Mouse (Mus musculus) cortical plate, adult 2 months (tissue): ENCODE results near the gene Zscan22. TPM values are rescaled to one million over a fixed set of nuclear protein-coding genes. Genes with fewer than 3 reads are reported as not detected.
"Not testable (repeated sequence)": the region's sequence is repeated elsewhere in the genome, so short reads cannot be mapped to it uniquely, and the experiment has no call there.

Experiments used
- H3K27ac ChIP-seq: fragments of 200-500 bp; 2 replicates; pipeline ENCODE4 v1.5.1; 2012; ENCODE audit warnings: low read length, control low read depth, inconsistent platforms; ENCODE audit not compliant: insufficient read depth
- H3K4me1 ChIP-seq: fragments of 200-500 bp; 2 replicates; pipeline ENCODE4 v1.6.1; 2011; ENCODE audit warnings: low read length; ENCODE audit not compliant: control insufficient read depth, insufficient read depth
- H3K4me3 ChIP-seq: fragments of 200-500 bp; 2 replicates; pipeline ENCODE4 v1.5.1; 2011; ENCODE audit warnings: mild to moderate bottlenecking, low read length, control low read depth; ENCODE audit not compliant: insufficient read depth
- CTCF ChIP-seq: fragments of 200-500 bp; IDR thresholded peaks from 2 replicates; pipeline ENCODE4 v1.5.1; 2011; ENCODE audit warnings: mild to moderate bottlenecking, control low read depth, low read length; ENCODE audit not compliant: insufficient read depth; ENCODE audit errors: extremely low read depth
- POLR2A ChIP-seq: fragments of 200-500 bp; IDR thresholded peaks from 2 replicates; pipeline ENCODE4 v1.6.1; 2011; ENCODE audit warnings: mild to moderate bottlenecking, low read length, control low read depth; ENCODE audit not compliant: insufficient read depth; ENCODE audit errors: extremely low read depth
- polyA plus RNA-seq: library from polyadenylated mRNA; depleted of rRNA; stranded (reverse); fragments of >200 nt; gene quantifications from 2 replicates; pipeline ENCODE4 v1.2.3, GENCODE M21; 2012

Zscan22 gene
- polyA plus RNA-seq, 1 experiment: 12.7 TPM

DNA sequence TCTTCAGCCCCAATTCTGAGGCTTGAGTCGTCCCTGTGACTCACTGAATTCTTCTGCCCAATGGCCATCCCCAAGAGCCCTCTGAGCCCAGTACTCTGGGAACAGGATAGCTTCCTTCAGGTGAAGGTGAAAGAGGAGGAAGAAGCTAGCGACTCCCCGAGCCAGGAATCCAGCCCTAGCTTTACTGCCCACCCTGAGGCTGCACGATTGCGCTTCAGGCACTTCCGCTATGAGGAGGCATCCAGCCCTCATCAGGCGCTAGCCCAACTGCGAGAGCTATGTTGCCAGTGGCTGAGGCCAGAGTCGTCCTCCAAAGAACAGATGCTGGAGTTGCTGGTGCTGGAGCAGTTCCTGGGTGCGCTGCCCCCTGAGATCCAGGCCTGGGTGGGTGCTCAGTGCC is 6.0 kb downstream of the Zscan22 start:
- Histone ChIP-seq H3K4me3 (no peak overlapping the region), H3K27ac (no peak overlapping the region), H3K4me1 (no peaks in the 10 kb centered on the region)
- TF ChIP-seq CTCF (no peak), POLR2A (no peak)

DNA sequence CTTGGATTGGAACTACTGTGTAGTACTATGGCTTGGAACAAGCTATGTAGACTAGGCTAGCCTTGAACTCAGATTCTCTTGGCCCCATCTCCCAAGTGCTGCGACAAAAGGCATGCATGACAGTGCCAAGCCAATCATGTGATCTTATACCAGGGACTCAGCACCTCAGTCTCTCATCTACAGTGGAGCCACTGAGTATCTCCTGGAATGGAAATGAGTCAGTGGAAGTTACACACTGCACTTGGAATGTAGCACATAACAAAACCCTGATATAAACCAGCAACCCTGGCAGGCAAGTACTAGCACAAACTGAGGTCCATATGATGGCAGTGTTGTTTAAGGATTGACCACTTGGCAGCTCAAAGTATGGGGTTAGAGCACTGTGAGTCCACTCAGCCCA is 7.5 kb downstream of the Zscan22 start:
- no peak for TF ChIP-seq CTCF
- TF ChIP-seq POLR2A: no peak
- Histone ChIP-seq H3K27ac (no peak overlapping the region), H3K4me3 (no peak overlapping the region), H3K4me1 (no peaks in the 10 kb centered on the region)

DNA sequence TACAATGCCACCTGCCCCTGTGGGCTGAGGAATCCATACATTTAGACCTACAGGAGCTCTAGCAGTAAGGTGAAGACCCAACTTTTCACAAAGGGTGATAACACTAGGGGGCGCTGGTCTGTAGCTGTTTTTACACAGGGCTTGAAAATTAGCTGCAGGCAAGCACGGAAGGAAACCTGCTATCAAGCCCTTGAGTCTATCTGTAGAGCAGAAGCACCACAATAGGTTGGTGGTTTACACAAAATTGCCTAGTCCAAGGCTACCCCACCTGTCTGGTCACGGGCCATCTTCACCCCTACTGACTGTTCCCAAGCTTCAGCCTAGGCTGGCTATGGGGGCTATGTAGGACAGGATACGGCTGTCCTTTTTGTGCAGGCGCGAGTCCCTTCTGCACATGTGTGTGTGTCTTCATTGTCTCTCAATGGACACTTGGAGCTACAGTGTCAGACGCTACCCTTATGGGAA is 11.9 kb downstream of the Zscan22 start:
- no peak for TF ChIP-seq POLR2A
- peak; percentile 48; the same call in 1 of the 2 replicates for TF ChIP-seq CTCF

DNA sequence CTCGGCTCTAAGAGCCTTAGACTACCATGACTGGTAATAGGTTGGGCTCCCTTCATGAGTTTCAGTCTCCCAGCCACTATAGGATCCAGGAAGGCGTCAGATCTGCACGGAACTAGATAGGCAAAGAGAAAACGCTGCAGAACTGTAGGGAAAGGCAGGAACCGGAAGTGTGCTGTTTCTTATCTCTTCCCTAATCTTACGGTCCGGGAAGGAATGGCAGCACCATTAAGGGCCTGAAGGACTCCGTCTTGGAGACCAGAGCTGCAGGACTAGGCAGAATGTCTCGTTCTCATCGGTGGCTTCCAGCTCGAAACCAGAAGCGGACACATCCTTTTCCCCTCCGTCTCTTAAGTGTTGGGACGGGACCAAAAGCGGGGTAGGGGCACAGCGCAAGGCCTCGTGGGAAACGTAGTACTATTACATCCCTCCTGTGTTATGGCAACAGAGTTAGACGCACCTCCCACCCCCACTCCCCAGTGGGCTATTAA is 12.6 kb downstream of the Zscan22 start:
- Histone ChIP-seq H3K4me1 (no peaks in the 10 kb centered on the region), H3K4me3 (peak overlapping the region; percentile 52), H3K27ac (peak overlapping the region; percentile 43)
- TF ChIP-seq CTCF (no peak), POLR2A (peak; percentile 74)

More for the DNA sequence above, 11.9 kb downstream of the Zscan22 start:
- Histone ChIP-seq H3K4me3 (no peak overlapping the region; the same call in 1 of the 2 replicates), H3K4me1 (no peaks in the 10 kb centered on the region), H3K27ac (no peak overlapping the region; the same call in 1 of the 2 replicates)

DNA sequence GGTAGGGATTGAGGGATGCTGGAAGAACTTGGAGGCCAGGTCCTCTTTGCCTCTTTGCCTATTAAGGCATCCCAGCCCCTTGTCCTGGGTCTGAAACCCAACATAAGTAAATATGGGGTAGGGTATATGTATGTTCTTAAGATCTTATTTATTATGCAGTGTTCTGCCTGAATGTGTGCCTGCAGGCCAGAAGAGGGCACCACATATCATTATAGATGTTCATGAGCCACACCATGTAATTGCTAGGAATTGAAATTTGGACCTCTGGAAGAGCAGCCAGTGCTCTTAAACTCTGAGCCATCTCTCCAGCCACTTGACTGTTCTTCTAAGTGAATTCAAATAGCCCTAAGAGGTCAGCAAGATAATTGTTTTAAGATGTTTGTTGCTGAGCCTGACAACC is 15.9 kb downstream of the Zscan22 start:
- TF ChIP-seq CTCF (peak; percentile 6; the same call in 1 of the 2 replicates), POLR2A (no peak)
- H3K4me3 ChIP-seq: no peak overlapping the region
- H3K27ac ChIP-seq: no peak overlapping the region
- H3K4me1 ChIP-seq: no peaks in the 10 kb centered on the region

DNA sequence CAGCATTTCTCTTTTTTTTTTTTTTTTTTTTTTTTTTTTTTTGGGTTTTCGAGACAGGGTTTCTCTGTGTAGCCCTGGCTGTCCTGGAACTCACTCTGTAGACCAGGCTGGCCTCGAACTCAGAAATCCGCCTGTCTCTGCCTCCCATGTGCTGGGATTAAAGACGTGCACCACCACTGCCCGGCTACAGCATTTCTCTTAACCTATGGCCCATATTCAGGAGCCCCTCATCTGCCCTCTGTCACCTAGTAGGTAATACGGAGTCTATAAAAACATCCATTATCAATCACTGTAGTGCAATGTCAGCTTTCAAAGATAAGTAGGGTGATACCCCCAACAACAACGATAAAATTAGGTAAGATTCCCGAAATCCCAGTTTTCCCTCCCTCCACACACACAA is 22.9 kb downstream of the Zscan22 start:
- not testable (repeated sequence) for H3K4me3 ChIP-seq, H3K4me1 ChIP-seq, H3K27ac ChIP-seq

DNA sequence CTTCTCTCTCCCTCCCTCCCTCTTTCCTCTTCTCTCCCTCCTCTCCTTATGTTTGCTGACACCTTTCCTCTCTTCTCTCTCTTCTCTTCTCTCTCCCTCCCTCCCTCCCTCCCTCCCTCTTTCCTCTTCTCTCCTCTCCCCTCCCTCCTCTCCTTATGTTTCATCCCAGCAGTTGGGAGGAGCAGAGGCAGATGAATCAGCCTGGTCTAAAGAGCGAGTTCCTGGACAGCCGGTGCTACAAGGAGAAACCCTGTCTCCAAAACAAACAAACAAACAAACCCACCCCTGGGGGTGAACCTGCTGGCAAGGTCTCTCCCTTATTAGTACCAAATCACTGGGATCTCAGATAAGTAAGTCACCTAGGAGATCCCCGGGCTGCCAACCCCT is 23.7 kb downstream of the Zscan22 start:
- TF ChIP-seq POLR2A (0 out of 2 replicates have a peak, but pooled peaks have one; percentile 39), CTCF (no peak)

DNA sequence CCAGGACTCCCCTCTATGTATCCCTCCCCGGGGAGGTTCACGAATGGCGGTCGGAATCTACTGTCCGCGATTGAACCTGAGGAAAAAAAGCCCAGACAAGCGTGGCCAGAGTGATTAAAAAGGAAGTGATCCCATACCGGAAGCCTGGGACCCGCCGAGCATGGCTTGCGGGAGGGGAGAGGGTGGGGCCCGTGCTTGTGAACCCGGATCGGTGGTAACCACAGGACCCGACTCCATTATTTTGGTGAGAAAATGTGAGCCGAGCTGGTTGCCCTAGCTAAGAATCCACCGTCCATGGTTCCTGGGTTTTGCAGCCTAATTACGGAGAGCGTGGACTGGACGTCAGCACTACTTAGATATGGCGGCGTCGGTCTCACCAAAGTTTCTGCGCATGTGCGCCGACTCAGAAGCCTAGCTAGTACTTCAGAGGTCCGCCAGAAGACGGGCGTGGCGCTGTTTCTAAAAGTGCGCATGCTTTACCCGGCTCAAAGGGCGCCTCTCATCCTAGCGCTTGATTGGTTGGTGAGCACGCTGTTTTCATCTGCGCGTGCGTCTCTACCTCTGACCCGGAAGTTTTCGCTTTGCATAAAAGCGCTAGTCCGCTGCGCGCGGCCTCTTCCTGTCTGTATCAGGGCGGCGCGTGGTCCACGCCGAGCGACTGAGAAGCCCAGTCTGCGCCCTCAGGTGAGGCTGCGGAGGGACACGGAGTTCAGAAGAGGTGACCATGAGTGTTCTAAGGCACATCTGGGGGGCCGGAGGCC is 24.3 kb downstream of the Zscan22 start, which contains the start of gene Rps5:
Rps5 (plus strand) TSS at position 586 of the 761 bp plus-strand sequence.
- peak within 1 kb of the TSS; percentile 58 for H3K4me3 ChIP-seq
- H3K27ac ChIP-seq: peak within 1 kb of the TSS; percentile 58
- TF ChIP-seq CTCF (peak; percentile 57), POLR2A (peak; percentile 86)
- peaks cover 2% of the 10 kb centered on the region; the same call in 1 of the 2 replicates for H3K4me1 ChIP-seq

More for the DNA sequence above, 23.7 kb downstream of the Zscan22 start:
- Histone ChIP-seq H3K27ac (peak overlapping the region; percentile 58), H3K4me3 (peak overlapping the region; percentile 58), H3K4me1 (peaks cover 2% of the 10 kb centered on the region; the same call in 1 of the 2 replicates)

DNA sequence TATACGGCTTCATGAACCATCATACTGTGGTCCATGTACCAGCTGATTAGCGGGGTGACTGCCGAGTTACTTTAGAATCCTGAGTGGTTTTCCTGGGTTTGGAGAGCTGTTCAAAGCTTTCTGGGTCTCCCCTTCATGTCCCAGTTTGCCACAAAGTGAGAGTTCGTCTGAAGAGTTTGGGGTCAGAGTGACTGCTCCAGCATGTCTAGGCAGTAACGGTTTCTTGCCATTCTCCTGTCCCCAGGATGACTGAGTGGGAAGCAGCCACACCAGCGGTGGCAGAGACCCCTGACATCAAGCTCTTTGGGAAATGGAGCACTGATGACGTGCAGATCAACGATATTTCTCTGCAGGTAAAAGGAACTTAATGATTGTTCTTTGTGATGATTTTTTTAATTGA is 25.1 kb downstream of the Zscan22 start:
- Histone ChIP-seq H3K4me1 (peaks cover 2% of the 10 kb centered on the region; the same call in 1 of the 2 replicates), H3K4me3 (peak overlapping the region; percentile 58), H3K27ac (no peak overlapping the region)
- no peak for TF ChIP-seq POLR2A
- TF ChIP-seq CTCF: no peak

DNA sequence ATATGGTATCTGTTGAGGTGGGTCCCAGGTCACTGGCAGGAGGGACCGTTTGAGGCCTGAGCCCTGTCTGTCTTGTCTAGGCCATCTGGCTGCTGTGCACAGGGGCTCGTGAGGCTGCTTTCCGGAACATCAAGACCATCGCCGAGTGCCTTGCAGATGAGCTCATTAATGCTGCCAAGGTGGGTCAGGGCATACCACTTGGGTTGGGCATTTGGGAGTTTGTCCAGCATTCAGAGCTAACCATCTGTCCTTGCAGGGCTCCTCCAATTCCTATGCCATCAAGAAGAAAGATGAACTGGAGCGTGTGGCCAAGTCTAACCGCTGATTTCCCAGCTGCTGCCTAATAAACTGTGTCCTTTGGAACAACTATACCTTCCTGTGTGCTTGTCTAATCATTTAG is 28.7 kb downstream of the Zscan22 start:
- Histone ChIP-seq H3K4me1 (peaks cover 2% of the 10 kb centered on the region; the same call in 1 of the 2 replicates), H3K27ac (no peak overlapping the region), H3K4me3 (no peak overlapping the region)
- no peak for TF ChIP-seq CTCF
- TF ChIP-seq POLR2A: no peak
